Mouse (Mus musculus) c-Kit-negative CD71-positive TER-119-positive erythroid progenitor cells, embryonic 14.5 days (primary cell): ENCODE measurements around the gene Wwp2.

Source experiments
- DNase-seq: peaks from one replicate; pipeline ENCODE4 v3.0.0-alpha.2; 2013; ENCODE audit warnings: low read depth, low spot score

Gene Wwp2

GRCm38 (mm10) chr8:107430821-107431220 is 5.3 kb upstream of the Wwp2 start:
- no peak for DNase-seq

GRCm38 (mm10) chr8:107435421-107435961 is 674 bp upstream of the Wwp2 start:
- DNase-seq, result no peak

GRCm38 (mm10) chr8:107436841-107437421 is 766 bp downstream of the Wwp2 start:
- peak; percentile 72 for DNase-seq

- DNase-seq, result no peak
These were observed 1.5 kb downstream of the Wwp2 start for GRCm38 (mm10) chr8:107437711-107438110.

GRCm38 (mm10) chr8:107439880-107440625 is 3.9 kb downstream of the Wwp2 start:
- DNase-seq, result peak; percentile 54

GRCm38 (mm10) chr8:107444626-107445025 is 8.5 kb downstream of the Wwp2 start:
- DNase-seq, result no peak

GRCm38 (mm10) chr8:107447713-107448112 is 11.5 kb downstream of the Wwp2 start:
- no peak for DNase-seq

GRCm38 (mm10) chr8:107448382-107448889 is 12.3 kb downstream of the Wwp2 start:
- no peak for DNase-seq

- DNase-seq, result no peak
These were observed 13.0 kb downstream of the Wwp2 start for GRCm38 (mm10) chr8:107449130-107449529.

- DNase-seq, result no peak
These were observed 13.5 kb downstream of the Wwp2 start for GRCm38 (mm10) chr8:107449655-107450054.

GRCm38 (mm10) chr8:107451414-107452066 is 15.4 kb downstream of the Wwp2 start:
- no peak for DNase-seq

GRCm38 (mm10) chr8:107453386-107453785 is 17.2 kb downstream of the Wwp2 start:
- no peak for DNase-seq

GRCm38 (mm10) chr8:107455268-107455667 is 19.1 kb downstream of the Wwp2 start:
- DNase-seq, result no peak

GRCm38 (mm10) chr8:107457725-107458124 is 21.6 kb downstream of the Wwp2 start:
- DNase-seq, result no peak

- DNase-seq, result no peak
These were observed 22.1 kb downstream of the Wwp2 start for GRCm38 (mm10) chr8:107458281-107458680.

GRCm38 (mm10) chr8:107462423-107462822 is 26.3 kb downstream of the Wwp2 start:
- no peak for DNase-seq

GRCm38 (mm10) chr8:107465332-107465990 is 29.3 kb downstream of the Wwp2 start:
- DNase-seq, result no peak

GRCm38 (mm10) chr8:107466642-107467041 is 30.5 kb downstream of the Wwp2 start:
- DNase-seq, result no peak

GRCm38 (mm10) chr8:107468811-107469302 is 32.7 kb downstream of the Wwp2 start:
- DNase-seq, result no peak

- no peak for DNase-seq
These were observed 34.1 kb downstream of the Wwp2 start for GRCm38 (mm10) chr8:107470302-107470701.

- DNase-seq, result no peak
These were observed 36.4 kb downstream of the Wwp2 start for GRCm38 (mm10) chr8:107472403-107473100.
